Mouse (Mus musculus) frontal cortex, postnatal 36 days (tissue): ENCODE measurements at regions not wholly inside any gene's neighbourhood (a gene's known extent, or its start where the extent isn't known, plus 50 kb on each side); places are given as distances from the start of the nearest gene placed in this dataset.
"Not testable (repeated sequence)": the region's sequence is repeated elsewhere in the genome, so short reads cannot be mapped to it uniquely, and the experiment has no call there.

ENCODE experiments used
- DNase-seq, 2 experiments: peaks; one replicate each; pipeline ENCODE4 v3.0.0; 2022; ENCODE audit warnings: low spot score in 2 of 2

GRCm38 (mm10) chr19:32972116-32972515 is 214.8 kb downstream of the Pten start:
- DNase-seq = no peak

- DNase-seq = no peak
Observed at GRCm38 (mm10) chr19:32973130-32973529, 215.8 kb downstream of the Pten start.

- DNase-seq = no peak
Observed at GRCm38 (mm10) chr19:32974778-32975240, 217.5 kb downstream of the Pten start.

GRCm38 (mm10) chr19:32975303-32975702 is 218.0 kb downstream of the Pten start:
- DNase-seq = no peak

DNA sequence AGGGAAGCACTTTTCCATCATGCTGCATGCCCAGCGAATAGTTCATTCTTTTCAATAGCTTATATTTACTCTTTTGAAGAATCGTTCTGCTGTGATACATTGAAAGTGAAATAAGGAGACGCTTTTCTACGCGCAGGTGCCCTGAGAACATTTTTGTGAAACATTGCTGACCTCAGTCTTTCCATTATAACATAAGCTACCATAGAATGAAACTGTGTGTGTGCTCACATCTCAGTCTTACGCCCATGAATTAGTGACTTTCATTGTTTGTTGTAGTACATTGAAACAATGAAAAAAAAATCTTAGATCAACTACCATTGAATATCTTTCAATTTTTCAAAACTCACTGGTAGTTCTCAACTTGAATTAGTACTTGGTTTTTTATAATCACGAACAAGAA is 219.2 kb downstream of the Pten start:
- DNase-seq = no peak

GRCm38 (mm10) chr19:32978037-32978745 is 220.9 kb downstream of the Pten start:
- no peak for DNase-seq

GRCm38 (mm10) chr19:32980142-32980541 is 222.8 kb downstream of the Pten start:
- DNase-seq = no peak

DNA sequence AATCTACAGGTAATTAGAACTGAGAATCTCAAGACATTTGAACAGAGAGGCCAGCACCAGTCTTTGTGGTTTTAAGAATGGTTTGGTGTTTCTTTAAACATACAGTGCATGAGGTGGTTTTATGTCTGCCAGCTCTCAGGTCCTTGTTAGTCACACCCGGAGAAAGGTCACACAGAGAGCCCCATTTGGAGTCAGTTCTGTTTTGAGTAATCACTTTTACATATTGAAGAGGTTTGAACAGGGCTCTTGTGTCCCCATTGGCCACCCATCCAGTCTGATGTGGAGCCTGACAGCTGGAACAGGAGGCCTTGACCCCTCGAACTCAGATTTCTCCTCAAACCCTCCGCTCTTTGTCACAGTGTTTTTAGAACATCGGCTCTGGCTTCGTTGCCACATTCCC is 231.4 kb downstream of the Pten start:
- DNase-seq = no peak

- no peak for DNase-seq
Observed at GRCm38 (mm10) chr19:32989346-32989745, 232.0 kb downstream of the Pten start.

DNA sequence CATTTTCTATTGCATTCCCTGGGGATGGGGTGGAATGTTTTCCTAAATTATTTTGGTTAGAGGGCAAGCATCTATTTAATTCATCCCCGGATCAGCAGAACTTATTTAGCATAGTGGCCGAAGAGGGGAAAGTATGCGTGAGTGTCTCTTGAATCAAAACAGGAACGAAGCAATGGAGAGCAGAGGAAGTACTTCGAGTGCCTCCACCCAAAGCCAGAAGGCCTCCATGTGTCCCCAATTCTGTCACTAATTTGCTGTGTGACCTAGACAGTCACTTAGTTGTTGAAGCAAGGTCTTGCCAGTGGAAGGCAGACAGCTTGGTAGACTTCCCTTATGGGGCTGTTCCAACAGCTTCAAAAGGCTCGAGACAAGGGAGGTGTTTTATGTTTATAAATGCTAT is 233.3 kb downstream of the Pten start:
- no peak for DNase-seq

DNA sequence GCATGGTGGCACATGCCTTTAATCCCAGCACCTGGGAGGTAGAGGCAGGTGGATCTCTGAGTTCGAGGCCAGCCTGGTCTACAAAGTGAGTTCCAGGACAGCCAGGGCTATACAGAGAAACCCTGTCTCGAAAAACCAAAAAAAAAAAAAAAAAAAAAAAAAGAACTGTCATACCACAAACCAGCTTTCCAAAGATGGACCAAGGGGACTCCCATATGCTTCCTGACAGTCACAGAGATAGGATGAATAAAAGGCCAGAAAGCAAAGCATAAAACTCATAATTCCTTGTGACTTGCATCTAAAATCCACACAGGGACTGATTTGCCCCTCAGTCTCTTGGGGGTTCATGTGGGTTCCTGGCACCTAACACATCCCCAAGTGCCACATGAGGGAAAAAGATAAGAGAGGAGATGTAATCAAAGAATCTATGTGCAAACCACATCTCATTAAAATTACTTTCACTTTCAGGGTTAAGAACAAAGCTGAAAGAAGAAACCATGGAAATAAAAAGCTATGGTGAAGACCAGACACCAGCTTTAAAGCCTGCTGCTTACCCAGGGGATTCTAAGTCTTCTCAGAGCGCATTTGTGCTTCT is 241.4 kb downstream of the Pten start:
- no peak for DNase-seq

DNA sequence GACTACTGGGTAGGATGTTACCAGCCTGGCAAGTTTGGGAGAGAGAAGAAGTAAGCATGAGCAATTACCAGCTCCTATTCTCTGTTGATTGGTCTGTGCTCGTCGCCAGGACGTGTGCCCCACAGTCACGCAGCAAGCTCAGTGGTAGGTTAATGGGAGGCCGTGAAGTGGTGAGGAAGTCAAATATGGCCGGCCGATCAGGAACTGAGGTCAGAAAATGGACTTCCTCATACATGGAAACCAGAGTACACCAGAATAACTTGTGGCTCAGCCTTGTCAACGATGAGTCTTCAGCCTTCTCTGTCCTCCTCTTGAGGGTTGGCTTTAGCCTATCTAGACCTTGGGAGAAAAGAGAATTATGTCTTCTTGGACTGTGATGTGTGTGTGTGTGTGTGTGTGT is 250.3 kb downstream of the Pten start:
- DNase-seq = no peak

GRCm38 (mm10) chr19:33008076-33008475 is 250.8 kb downstream of the Pten start:
- DNase-seq = no peak

- DNase-seq = no peak
Observed at GRCm38 (mm10) chr19:33008794-33009193, 251.5 kb downstream of the Pten start.

GRCm38 (mm10) chr19:33010886-33011446 is 253.7 kb downstream of the Pten start:
- DNase-seq = no peak

DNA sequence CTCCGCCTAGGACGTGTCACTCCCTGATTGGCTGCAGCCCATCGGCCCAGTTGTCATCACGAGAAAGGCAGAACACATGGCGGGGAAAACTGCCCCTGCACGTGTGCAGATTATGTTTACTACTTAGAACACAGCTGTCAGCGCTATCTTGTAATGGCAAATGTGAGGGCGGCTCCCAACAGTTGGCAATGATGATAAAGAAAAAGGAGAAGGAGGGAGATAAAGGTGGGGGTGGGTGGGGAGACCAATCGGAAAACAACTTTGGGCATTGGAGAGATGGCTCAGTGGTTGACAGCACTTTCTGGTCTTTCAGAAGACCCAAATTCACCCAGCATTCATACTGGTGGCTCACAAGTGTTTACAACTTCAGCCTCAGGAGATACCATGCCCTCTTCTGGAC is 257.6 kb downstream of the Pten start:
- not testable (repeated sequence) for DNase-seq

GRCm38 (mm10) chr19:33021161-33021560 is 263.9 kb downstream of the Pten start:
- no peak for DNase-seq

DNA sequence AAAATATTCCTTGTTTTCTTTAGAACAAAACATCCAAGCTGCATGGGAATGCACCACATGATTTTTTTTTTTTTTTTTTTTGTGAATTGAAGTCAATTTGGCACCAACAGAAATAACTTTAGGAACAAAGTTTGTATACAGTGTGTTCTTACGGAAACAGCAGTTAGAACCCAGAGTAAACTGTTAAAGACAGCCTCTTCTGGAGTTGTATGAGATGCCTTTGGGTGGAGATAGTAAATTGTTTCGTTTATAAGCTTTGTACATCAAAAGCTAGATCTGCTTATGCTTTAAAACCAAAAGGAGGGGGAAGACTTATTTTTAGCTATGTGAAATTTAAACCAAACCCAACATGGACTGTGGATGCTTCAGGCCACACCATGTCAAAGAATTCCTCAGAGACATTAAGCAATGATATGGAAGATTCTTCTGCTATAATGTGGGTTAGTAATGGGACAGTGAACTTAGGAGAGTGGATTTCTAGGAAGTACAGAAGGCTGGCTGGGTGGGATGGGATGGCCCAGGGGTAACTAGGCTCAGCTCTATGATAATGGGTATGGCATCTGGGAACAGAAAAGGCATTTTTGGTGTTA is 265.6 kb downstream of the Pten start:
- no peak for DNase-seq

DNA sequence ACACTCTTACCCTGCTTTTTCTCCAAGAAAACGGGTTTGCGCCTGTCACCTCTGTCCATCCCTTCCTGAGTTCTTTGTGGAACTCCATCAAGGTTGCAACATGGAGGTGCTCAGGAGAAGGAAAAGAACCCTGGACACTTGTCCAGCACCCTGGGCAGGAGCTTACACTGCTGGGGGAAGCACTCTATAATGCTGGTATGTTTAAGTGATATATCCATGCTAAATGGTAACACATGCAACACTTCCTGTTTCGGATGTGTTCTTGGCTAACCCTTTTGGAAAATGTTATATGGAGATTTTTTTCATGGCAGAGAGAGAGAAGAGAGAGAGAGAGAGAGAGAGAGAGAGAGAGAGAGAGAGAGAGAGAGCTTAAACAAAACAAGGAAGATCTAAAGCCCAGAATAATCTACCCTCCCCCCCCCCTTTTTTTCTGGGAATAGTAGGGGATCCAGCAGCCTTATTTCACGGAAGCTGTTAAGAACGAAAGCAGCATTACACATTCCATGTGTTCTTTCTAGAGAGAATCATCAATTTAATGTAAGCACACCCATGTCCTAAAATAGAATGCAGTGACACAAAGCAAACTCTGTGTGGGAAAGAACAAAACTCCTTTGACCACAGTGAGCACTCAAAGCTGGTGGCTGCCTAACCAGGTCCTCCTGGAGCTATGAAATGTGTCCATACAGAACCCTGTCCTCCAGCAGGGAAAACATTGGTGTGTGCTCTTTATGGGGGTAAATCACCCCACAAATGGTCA is 272.6 kb downstream of the Pten start:
- DNase-seq = no peak

GRCm38 (mm10) chr19:33040512-33040911 is 283.2 kb downstream of the Pten start:
- DNase-seq = no peak

GRCm38 (mm10) chr19:33040991-33041390 is 283.7 kb downstream of the Pten start:
- DNase-seq = no peak

DNA sequence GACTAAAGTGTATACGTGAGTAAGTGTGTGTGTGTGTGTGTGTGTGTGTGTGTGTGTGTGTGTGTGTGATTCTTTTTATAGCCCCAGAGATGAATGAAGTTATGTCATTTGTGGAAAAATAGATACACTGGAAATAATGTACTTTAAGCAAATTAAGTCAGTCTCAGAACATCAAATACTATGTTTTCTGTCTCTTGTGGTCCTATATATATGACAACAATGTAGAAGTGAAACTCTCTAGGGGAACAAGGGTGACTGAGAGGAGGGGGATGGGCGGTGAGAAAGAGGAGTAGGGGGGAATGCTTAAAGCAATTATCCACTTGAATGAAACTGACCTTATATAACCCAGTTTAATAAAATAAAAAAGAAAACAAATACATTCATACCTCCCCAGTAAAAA is 285.5 kb downstream of the Pten start:
- no peak for DNase-seq
